ENCODE assay signal across 8 mouse cellular contexts in the genomic region with DNA sequence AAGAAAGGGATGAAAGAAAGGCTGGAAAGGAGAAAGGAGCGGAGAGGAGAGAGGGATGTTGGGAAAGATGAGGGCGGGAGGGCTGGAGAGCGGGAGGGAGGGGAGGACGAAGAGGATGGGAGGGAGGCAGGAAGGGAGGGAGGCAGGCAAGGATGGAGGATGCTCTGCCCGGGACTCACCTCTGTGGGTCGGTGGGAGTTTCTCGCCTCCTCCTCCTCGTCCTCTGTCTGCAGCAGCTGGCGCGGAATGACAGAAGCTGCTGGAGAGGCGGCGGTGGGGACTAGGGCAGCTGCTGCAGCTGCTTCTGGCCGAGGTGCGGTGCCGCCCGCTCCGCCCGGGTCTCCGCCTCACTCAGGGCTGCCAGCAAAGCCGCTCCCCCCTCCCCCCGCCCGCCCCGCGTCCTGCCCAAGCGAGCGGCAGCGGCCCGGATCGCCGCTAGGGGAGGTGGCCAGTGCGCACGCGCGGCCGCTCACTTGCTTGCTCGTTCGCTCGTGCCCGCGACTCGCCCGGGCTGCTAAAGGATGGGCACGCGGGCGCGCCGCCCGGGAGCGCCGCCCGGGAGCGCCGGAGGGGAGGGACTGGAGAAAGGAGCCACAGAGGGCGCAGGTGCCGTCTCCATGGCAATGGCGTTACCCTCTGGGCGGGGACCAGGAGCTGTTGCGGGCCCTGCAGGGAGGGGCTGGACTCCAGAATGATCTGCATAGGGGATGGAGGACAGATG. TPM values are rescaled to one million over a fixed set of nuclear protein-coding genes. Genes with fewer than 3 reads are reported as not detected.
A peak's percentile ranks its signal among the peaks of the same experiment; 100 is the strongest.
DNase-seq lines count a peak whose midpoint lies in the region; ATAC-seq and TF ChIP-seq lines count a peak whose summit lies in the region.

A gene (minus strand): TSS at position 459 of the 721 bp plus-strand sequence.

- no peaks in the 10 kb centered on the region; the same call in 1 of the 2 replicates for H3K4me1 ChIP-seq in lung, adult 2 months (ENCODE audit: control insufficient read depth, insufficient read depth, low read length)
- H3K4me1 ChIP-seq in forebrain, embryonic 12.5 days, result peaks cover 30% of the 10 kb centered on the region
- H3K4me1 ChIP-seq in liver, embryonic 11.5 days (replicated peaks; ENCODE audit: control insufficient read depth, insufficient read depth, low read length), result no peaks in the 10 kb centered on the region
- H3K4me1 ChIP-seq in neural tube, embryonic 14.5 days (ENCODE audit: control insufficient read depth, insufficient read depth, low read length), result peaks cover 9% of the 10 kb centered on the region

- intact Hi-C loops in heart, postnatal 10 days (cut with DNase I), result no loop called here

- TF ChIP-seq CTCF in lung, adult 2 months (IDR thresholded peaks at IDR 0.05; ENCODE audit: insufficient read depth, low read length), result no peak

- no peaks in the 10 kb centered on the region for H3K9me3 ChIP-seq in forebrain, embryonic 12.5 days
- no peaks in the 10 kb centered on the region for H3K9me3 ChIP-seq in liver, embryonic 11.5 days (ENCODE audit: control insufficient read depth, low read length)
- H3K9me3 ChIP-seq in neural tube, embryonic 14.5 days (ENCODE audit: control insufficient read depth, low read length), result no peaks in the 10 kb centered on the region

- peak within 1 kb of the TSS; percentile 83 for H3K9ac ChIP-seq in forebrain, embryonic 12.5 days
- H3K9ac ChIP-seq in liver, embryonic 11.5 days (ENCODE audit: low read depth, low read length), result no peak within 1 kb of the TSS
- H3K9ac ChIP-seq in neural tube, embryonic 14.5 days (replicated peaks; ENCODE audit: low read depth, low read length), result peak within 1 kb of the TSS; percentile 77

- peak within 1 kb of the TSS; percentile 59 for H3K4me2 ChIP-seq in forebrain, embryonic 12.5 days
- H3K4me2 ChIP-seq in liver, embryonic 11.5 days, result peak within 1 kb of the TSS; percentile 68
- peak within 1 kb of the TSS; percentile 53 for H3K4me2 ChIP-seq in neural tube, embryonic 14.5 days (ENCODE audit: low read depth, low read length)

- 2% methylated on average over 47 of the region's 58 CpGs for WGBS in lung, adult 2 months
- under 1% methylated on average over 34 of the region's 58 CpGs for WGBS in forebrain, embryonic 12.5 days
- 2% methylated on average over 39 of the region's 58 CpGs for WGBS in liver, embryonic 11.5 days
- under 1% methylated on average over 36 of the region's 58 CpGs for WGBS in neural tube, embryonic 14.5 days

- peak; percentile 6 to 16 for DNase-seq in lung, adult 18-20 months
- no peak for DNase-seq in lung, adult 2 months
- DNase-seq in heart, postnatal 10 days, result peak; percentile 41 to 45
- DNase-seq in kidney, postnatal 25 days, result peak; percentile 12 to 56
- peak; percentile 67 for DNase-seq in liver, embryonic 11.5 days (ENCODE audit: low spot score)
- peak; percentile 7 for DNase-seq in thymus, postnatal 0 days (ENCODE audit: low spot score)

- H3K27ac ChIP-seq in forebrain, embryonic 12.5 days, result peak within 1 kb of the TSS; percentile 96
- no peak within 1 kb of the TSS for H3K27ac ChIP-seq in liver, embryonic 11.5 days (ENCODE audit: low read depth, low read length)
- peak within 1 kb of the TSS; percentile 94 for H3K27ac ChIP-seq in neural tube, embryonic 14.5 days (ENCODE audit: low read depth, low read length)

- H3K36me3 ChIP-seq in forebrain, embryonic 12.5 days (replicated peaks), result no peaks in the 10 kb centered on the region
- H3K36me3 ChIP-seq in liver, embryonic 11.5 days (ENCODE audit: control insufficient read depth, insufficient read depth, low read length), result no peaks in the 10 kb centered on the region
- H3K36me3 ChIP-seq in neural tube, embryonic 14.5 days (ENCODE audit: control insufficient read depth, insufficient read depth, low read length), result no peaks in the 10 kb centered on the region

- no peaks in the 10 kb centered on the region for H3K27me3 ChIP-seq in forebrain, embryonic 12.5 days
- peaks cover 3% of the 10 kb centered on the region for H3K27me3 ChIP-seq in liver, embryonic 11.5 days (replicated peaks; ENCODE audit: control insufficient read depth, insufficient read depth, low read length)
- H3K27me3 ChIP-seq in neural tube, embryonic 14.5 days (ENCODE audit: control insufficient read depth, insufficient read depth, low read length), result no peaks in the 10 kb centered on the region

- H3K4me3 ChIP-seq in lung, adult 2 months (replicated peaks; ENCODE audit: extremely low read depth, low read depth, low read length), result no peak within 1 kb of the TSS
- H3K4me3 ChIP-seq in forebrain, embryonic 12.5 days (replicated peaks), result peak within 1 kb of the TSS; percentile 64
- H3K4me3 ChIP-seq in liver, embryonic 11.5 days (ENCODE audit: low read depth, low read length), result peak within 1 kb of the TSS; percentile 45
- H3K4me3 ChIP-seq in neural tube, embryonic 14.5 days (ENCODE audit: low read depth, low read length), result peak within 1 kb of the TSS; percentile 66

- TF ChIP-seq POLR2A in lung, adult 2 months (IDR thresholded peaks at IDR 0.05; ENCODE audit: borderline replicate concordance, extremely low read depth, low read depth, low read length), result no peak

- ATAC-seq in forebrain, embryonic 12.5 days (ENCODE audit: low FRiP score), result peak; percentile 97
- peak; percentile 77 for ATAC-seq in liver, embryonic 11.5 days (replicated peaks; ENCODE audit: low FRiP score)
- ATAC-seq in neural tube, embryonic 14.5 days (ENCODE audit: low read depth), result peak; percentile 96

RNA-seq across cellular contexts. Expression of the gene that starts here (rescaled TPM):
- polyA plus RNA-seq in lung, adult 2 months (2012; rRNA removed), result 0.02 TPM in 1 of 2 replicates, not detected in the other
- polyA plus RNA-seq in forebrain, embryonic 12.5 days (2016; fragmentation: Nextera tagmentation; extraction: Ambion mirVana), result 72.4 and 79.5 TPM in 2 replicates
- total RNA-seq in heart, postnatal 10 days (2021), result under 1 TPM; 0.10 to 0.36 TPM
- 1.6 and 1.9 TPM in 2 replicates for polyA plus RNA-seq in liver, embryonic 11.5 days (2014; fragmentation: Nextera tagmentation; extraction: Ambion mirVana)
- 108 and 150 TPM in 2 replicates for polyA plus RNA-seq in neural tube, embryonic 14.5 days (2014; fragmentation: Nextera tagmentation; extraction: Ambion mirVana)
- 0.44 and 0.68 TPM in 2 replicates for polyA plus RNA-seq in thymus, postnatal 0 days (2015; fragmentation: Nextera tagmentation; extraction: Ambion mirVana)

Comparison
In these comparisons a context has a peak if more than half of its experiments do, and no peak if none do; other contexts are left out.
1. RNA of the gene that starts here (polyA plus RNA-seq): 108 to 150 TPM in neural tube, embryonic 14.5 days and 72.4 to 79.5 TPM in forebrain, embryonic 12.5 days; 1.6 to 1.9 TPM in liver, embryonic 11.5 days, 0.44 to 0.68 TPM in thymus, postnatal 0 days and 0.02 TPM in lung, adult 2 months; every median in the first group is over 10 times any median in the second.
2. Peak in DNase-seq in heart, postnatal 10 days; RNA of the gene not detected or under 1 TPM.
3. Peak in DNase-seq in thymus, postnatal 0 days; RNA of the gene not detected or under 1 TPM.
4. Peak in every context shown above with its lines, with median percentiles within 50 percentile points of each other: ATAC-seq and H3K4me2 ChIP-seq.